Mouse (Mus musculus) liver, embryonic 14.5 days (tissue): ENCODE results near the gene Abtb2. TPM values are rescaled to one million over a fixed set of nuclear protein-coding genes. Genes with fewer than 3 reads are reported as not detected.

Experiments
- ATAC-seq: fragments of 200-750 bp; cut with Nextera tagmentation; 2 replicates; pipeline ENCODE4 v1.8.0; 2017; ENCODE audit warnings: moderate number of reproducible peaks, mild to moderate bottlenecking, moderate library complexity; ENCODE audit not compliant: insufficient read depth
- DNase-seq, 3 experiments: peaks; one replicate each; pipeline ENCODE4 v3.0.0-alpha.2; 2012 to 2013; ENCODE audit warnings: low read depth in 3 of 3, low spot score in 3 of 3
- H3K27ac ChIP-seq: fragments of 300-500 bp; sonication (generic); 2 replicates; pipeline ENCODE4 v1.5.1; 2014; ENCODE audit warnings: moderate library complexity, mild to moderate bottlenecking, control low read depth, inconsistent platforms
- H3K27me3 ChIP-seq: fragments of 300-500 bp; sonication (generic); 2 replicates; pipeline ENCODE4 v1.6.1; 2014; ENCODE audit warnings: mild to moderate bottlenecking, low read length, moderate library complexity; ENCODE audit not compliant: control insufficient read depth, insufficient read depth
- H3K36me3 ChIP-seq: fragments of 300-500 bp; sonication (generic); replicated peaks from 2 replicates; pipeline ENCODE4 v1.6.1; 2014; ENCODE audit warnings: low read depth; ENCODE audit not compliant: control insufficient read depth, insufficient read depth
- H3K4me1 ChIP-seq, 2 experiments: fragments of 200-500 bp in 1 of 2; fragments of 300-500 bp in 1 of 2; sonication (generic) in 1 of 2; replicated peaks; 2 replicates each; pipeline ENCODE4 v1.6.1; 2012 to 2014; ENCODE audit warnings: antibody characterized with exemption in 1 of 2, inconsistent platforms in 1 of 2, low read length in 1 of 2; ENCODE audit not compliant: control insufficient read depth in 2 of 2, insufficient read depth in 2 of 2
- H3K4me2 ChIP-seq: fragments of 300-500 bp; sonication (generic); 2 replicates; pipeline ENCODE4 v1.6.1; 2014; ENCODE audit warnings: low read depth, mild to moderate bottlenecking, control low read depth, moderate library complexity
- H3K4me3 ChIP-seq, 2 experiments: fragments of 200-500 bp in 1 of 2; fragments of 300-500 bp in 1 of 2; sonication (generic) in 1 of 2; 2 replicates each; pipeline ENCODE4 v1.5.1; 2012 to 2014; ENCODE audit warnings: low read depth in 2 of 2, low read length in 2 of 2, mild to moderate bottlenecking in 2 of 2, control low read depth in 1 of 2, inconsistent platforms in 1 of 2, moderate library complexity in 1 of 2; ENCODE audit not compliant: insufficient read depth in 1 of 2
- H3K9ac ChIP-seq: fragments of 300-500 bp; sonication (generic); replicated peaks from 2 replicates; pipeline ENCODE4 v1.6.1; 2014; ENCODE audit warnings: mild to moderate bottlenecking, control low read depth, moderate library complexity
- H3K9me3 ChIP-seq: fragments of 300-500 bp; sonication (generic); 2 replicates; pipeline ENCODE4 v1.6.1; 2016; ENCODE audit warnings: low read length, mixed read lengths; ENCODE audit not compliant: control insufficient read depth
- CTCF ChIP-seq: IDR thresholded peaks from 2 replicates; pipeline ENCODE4 v1.5.1; 2016; ENCODE audit warnings: antibody characterized with exemption, low read depth, control low read depth
- EP300 ChIP-seq: IDR thresholded peaks from 2 replicates; pipeline ENCODE4 v1.6.1; 2016; ENCODE audit warnings: antibody characterized with exemption, low read depth
- WGBS: fragments of 180-500 bp; shearing (Covaris S2); extraction: QIAGEN DNeasy Blood & Tissue Kit; methylation state at CpG from one replicate; pipeline ENCODE4 v1.1.7; 2014; ENCODE audit not compliant: insufficient replicate concordance; 5-methylcytosine and 5-hydroxymethylcytosine counted together
- polyA plus RNA-seq, 2 experiments: library from polyadenylated mRNA; depleted of rRNA in 1 of 2; stranded (reverse) in 1 of 2; unstranded in 1 of 2; fragments of >200 nt; fragmentation: Nextera tagmentation in 1 of 2; extraction: Ambion mirVana in 1 of 2; gene quantifications; 2 replicates each; pipeline versions ENCODE4 v1.2.1 to v1.2.3; 2012 to 2014

Abtb2 gene
- polyA plus RNA-seq, 2 experiments: 1.2 to 1.7 TPM

- TF ChIP-seq CTCF (no peak), EP300 (no peak)
- Histone ChIP-seq H3K9ac (no peak overlapping the region), H3K36me3 (no peaks in the 10 kb centered on the region), H3K27me3 (no peaks in the 10 kb centered on the region), H3K4me1 (no peaks in the 10 kb centered on the region), H3K4me3 (no peak overlapping the region), H3K27ac (no peak overlapping the region), H3K4me2 (no peak overlapping the region), H3K9me3 (no peaks in the 10 kb centered on the region)
- ATAC-seq (no peak), DNase-seq (no peak)
- 79% methylated on average over 1 of the region's 1 CpGs for WGBS
Observed at GRCm38 (mm10) chr2:103655037-103655436, 88.9 kb downstream of the Abtb2 start.

GRCm38 (mm10) chr2:103656028-103656427 lies 89.9 kb downstream of the Abtb2 start:
- DNase-seq (no peak), ATAC-seq (no peak)
- Histone ChIP-seq H3K4me3 (no peak overlapping the region), H3K9me3 (no peaks in the 10 kb centered on the region), H3K9ac (no peak overlapping the region), H3K27ac (no peak overlapping the region), H3K27me3 (no peaks in the 10 kb centered on the region), H3K4me1 (no peaks in the 10 kb centered on the region), H3K4me2 (no peak overlapping the region), H3K36me3 (no peaks in the 10 kb centered on the region)
- TF ChIP-seq EP300: no peak
- TF ChIP-seq CTCF: no peak

- WGBS: 58% methylated on average over 4 of the region's 4 CpGs
Observed at GRCm38 (mm10) chr2:103659167-103659566, 93.1 kb downstream of the Abtb2 start.

GRCm38 (mm10) chr2:103659648-103660556 lies 93.8 kb downstream of the Abtb2 start:
- TF ChIP-seq CTCF (no peak), EP300 (no peak)
- Histone ChIP-seq H3K9ac (no peak overlapping the region), H3K27ac (no peak overlapping the region), H3K36me3 (no peaks in the 10 kb centered on the region), H3K27me3 (no peaks in the 10 kb centered on the region), H3K4me2 (no peak overlapping the region), H3K9me3 (no peaks in the 10 kb centered on the region), H3K4me1 (no peaks in the 10 kb centered on the region), H3K4me3 (no peak overlapping the region)
- DNase-seq: no peak
- 47% methylated on average over 15 of the region's 15 CpGs for WGBS
- no peak for ATAC-seq

More at GRCm38 (mm10) chr2:103659167-103659566, 93.1 kb downstream of the Abtb2 start:
- H3K9me3 ChIP-seq: no peaks in the 10 kb centered on the region
- no peaks in the 10 kb centered on the region for H3K36me3 ChIP-seq
- no peak overlapping the region for H3K4me2 ChIP-seq
- TF ChIP-seq EP300: no peak
- TF ChIP-seq CTCF: no peak
- H3K27ac ChIP-seq: no peak overlapping the region
- no peaks in the 10 kb centered on the region for H3K4me1 ChIP-seq
- no peak overlapping the region for H3K4me3 ChIP-seq
- H3K9ac ChIP-seq: no peak overlapping the region
- H3K27me3 ChIP-seq: no peaks in the 10 kb centered on the region
- ATAC-seq (no peak), DNase-seq (no peak)

- no peak for TF ChIP-seq CTCF
- no peak for TF ChIP-seq EP300
- no peak for ATAC-seq
- no peak overlapping the region for H3K9ac ChIP-seq
Observed at GRCm38 (mm10) chr2:103661696-103662095, 95.6 kb downstream of the Abtb2 start.

More at GRCm38 (mm10) chr2:103661696-103662095, 95.6 kb downstream of the Abtb2 start:
- Histone ChIP-seq H3K9me3 (no peaks in the 10 kb centered on the region), H3K4me2 (no peak overlapping the region), H3K4me3 (no peak overlapping the region), H3K27ac (no peak overlapping the region), H3K27me3 (no peaks in the 10 kb centered on the region), H3K36me3 (no peaks in the 10 kb centered on the region), H3K4me1 (no peaks in the 10 kb centered on the region)
- WGBS: 10% methylated on average over 1 of the region's 1 CpGs
- DNase-seq: no peak
